Mouse (Mus musculus): ENCODE results near the gene Noct. TPM values are rescaled to one million over a fixed set of nuclear protein-coding genes. Genes with fewer than 3 reads are reported as not detected.
A peak's percentile ranks its signal among the peaks of the same experiment; 100 is the strongest.

Noct gene
- polyA plus RNA-seq, 1 experiment from 2014 or later, result 14.8 TPM

- WGBS, result under 1% methylated on average over 75 of the region's 75 CpGs
- Histone ChIP-seq H3K27me3 (no peaks in the 10 kb centered on the region), H3K4me1 (replicated peaks) (peaks cover 14% of the 10 kb centered on the region), H3K9me3 (no peaks in the 10 kb centered on the region), H3K36me3 (0 out of 2 replicates have a peak, but pooled peaks cover 4% of the 10 kb centered on the region), H3K4me2 (peak overlapping the region; percentile 71), H3K27ac (peak overlapping the region; percentile 98), H3K9ac (replicated peaks) (peak overlapping the region; percentile 92), H3K4me3 (replicated peaks) (peak overlapping the region; percentile 99)
- ATAC-seq (ENCODE audit: insufficient number of reproducible peaks, insufficient read depth, low FRiP score, low TSS enrichment, low read depth), result peak; percentile 35
Measured at GRCm38 (mm10) chr3:51277201-51278150, 53.2 kb downstream of the Noct start.

- H3K4me1 ChIP-seq (replicated peaks), result peaks cover 14% of the 10 kb centered on the region
- H3K9ac ChIP-seq (replicated peaks), result no peak overlapping the region
- H3K4me2 ChIP-seq, result peak overlapping the region; percentile 71; the same call in 1 of the 2 replicates
- H3K27ac ChIP-seq, result no peak overlapping the region
- 72% methylated on average over 4 of the region's 4 CpGs for WGBS
- no peak for ATAC-seq (ENCODE audit: insufficient number of reproducible peaks, insufficient read depth, low FRiP score, low TSS enrichment, low read depth)
- 0 out of 2 replicates have a peak, but pooled peaks cover under 1% of the 10 kb centered on the region for H3K36me3 ChIP-seq
- no peak overlapping the region for H3K4me3 ChIP-seq (replicated peaks)
- no peaks in the 10 kb centered on the region for H3K9me3 ChIP-seq
- H3K27me3 ChIP-seq, result no peaks in the 10 kb centered on the region
Measured at GRCm38 (mm10) chr3:51278433-51278832, 54.2 kb downstream of the Noct start.

GRCm38 (mm10) chr3:51281727-51282126 lies 57.5 kb downstream of the Noct start:
- ATAC-seq (ENCODE audit: insufficient number of reproducible peaks, insufficient read depth, low FRiP score, low TSS enrichment, low read depth), result no peak
- Histone ChIP-seq H3K36me3 (peaks cover 5% of the 10 kb centered on the region; the same call in 1 of the 2 replicates), H3K4me2 (no peak overlapping the region), H3K4me3 (replicated peaks) (no peak overlapping the region), H3K9ac (replicated peaks) (no peak overlapping the region), H3K27me3 (no peaks in the 10 kb centered on the region), H3K9me3 (no peaks in the 10 kb centered on the region), H3K4me1 (replicated peaks) (peaks cover 6% of the 10 kb centered on the region), H3K27ac (no peak overlapping the region)
- WGBS, result 85% methylated on average over 4 of the region's 4 CpGs

GRCm38 (mm10) chr3:51284375-51284774 lies 60.1 kb downstream of the Noct start:
- WGBS, result 72% methylated on average over 1 of the region's 1 CpGs
- Histone ChIP-seq H3K27ac (no peak overlapping the region), H3K9me3 (no peaks in the 10 kb centered on the region), H3K27me3 (no peaks in the 10 kb centered on the region), H3K9ac (replicated peaks) (no peak overlapping the region), H3K4me3 (replicated peaks) (no peak overlapping the region), H3K4me2 (no peak overlapping the region), H3K36me3 (peaks cover 5% of the 10 kb centered on the region; the same call in 1 of the 2 replicates), H3K4me1 (replicated peaks) (no peaks in the 10 kb centered on the region)
- ATAC-seq (ENCODE audit: insufficient number of reproducible peaks, insufficient read depth, low FRiP score, low TSS enrichment, low read depth), result no peak

GRCm38 (mm10) chr3:51288880-51289821 lies 64.9 kb downstream of the Noct start:
- Histone ChIP-seq H3K4me2 (no peak overlapping the region), H3K27me3 (no peaks in the 10 kb centered on the region), H3K4me3 (replicated peaks) (no peak overlapping the region), H3K36me3 (peaks cover 9% of the 10 kb centered on the region; the same call in 1 of the 2 replicates), H3K9me3 (no peaks in the 10 kb centered on the region), H3K9ac (replicated peaks) (no peak overlapping the region), H3K27ac (0 out of 2 replicates have a peak overlapping the region, but pooled peaks have one; percentile 37), H3K4me1 (replicated peaks) (no peaks in the 10 kb centered on the region)
- ATAC-seq (ENCODE audit: insufficient number of reproducible peaks, insufficient read depth, low FRiP score, low TSS enrichment, low read depth), result no peak
- 53% methylated on average over 11 of the region's 11 CpGs for WGBS

- ATAC-seq (ENCODE audit: insufficient number of reproducible peaks, insufficient read depth, low FRiP score, low TSS enrichment, low read depth), result no peak
- H3K27me3 ChIP-seq, result no peaks in the 10 kb centered on the region
- 61% methylated on average over 2 of the region's 2 CpGs for WGBS
- H3K36me3 ChIP-seq, result 0 out of 2 replicates have a peak, but pooled peaks cover 4% of the 10 kb centered on the region
- no peaks in the 10 kb centered on the region for H3K9me3 ChIP-seq
- no peak overlapping the region for H3K27ac ChIP-seq
- no peaks in the 10 kb centered on the region for H3K4me1 ChIP-seq (replicated peaks)
- no peak overlapping the region for H3K4me2 ChIP-seq
- H3K4me3 ChIP-seq (replicated peaks), result no peak overlapping the region
- no peak overlapping the region for H3K9ac ChIP-seq (replicated peaks)
Measured at GRCm38 (mm10) chr3:51294251-51294650, 70.0 kb downstream of the Noct start.

- Histone ChIP-seq H3K9me3 (no peaks in the 10 kb centered on the region), H3K36me3 (0 out of 2 replicates have a peak, but pooled peaks cover 4% of the 10 kb centered on the region), H3K4me1 (replicated peaks) (no peaks in the 10 kb centered on the region), H3K9ac (replicated peaks) (no peak overlapping the region), H3K27ac (no peak overlapping the region), H3K4me3 (replicated peaks) (no peak overlapping the region), H3K27me3 (no peaks in the 10 kb centered on the region), H3K4me2 (no peak overlapping the region)
- 82% methylated on average over 2 of the region's 2 CpGs for WGBS
- ATAC-seq (ENCODE audit: insufficient number of reproducible peaks, insufficient read depth, low FRiP score, low TSS enrichment, low read depth), result no peak
Measured at GRCm38 (mm10) chr3:51295225-51295624, 71.0 kb downstream of the Noct start.

- H3K9me3 ChIP-seq, result no peaks in the 10 kb centered on the region
- WGBS, result 67% methylated on average over 1 of the region's 1 CpGs
- H3K9ac ChIP-seq (replicated peaks), result no peak overlapping the region
- H3K27me3 ChIP-seq, result no peaks in the 10 kb centered on the region
- no peaks in the 10 kb centered on the region for H3K4me1 ChIP-seq (replicated peaks)
- no peak for ATAC-seq (ENCODE audit: insufficient number of reproducible peaks, insufficient read depth, low FRiP score, low TSS enrichment, low read depth)
- H3K4me2 ChIP-seq, result no peak overlapping the region
- 0 out of 2 replicates have a peak, but pooled peaks cover 8% of the 10 kb centered on the region for H3K36me3 ChIP-seq
- no peak overlapping the region for H3K27ac ChIP-seq
- H3K4me3 ChIP-seq (replicated peaks), result no peak overlapping the region
Measured at GRCm38 (mm10) chr3:51296790-51297189, 72.5 kb downstream of the Noct start.

Small RNAs within 50 kb of the gene (microRNA-seq; reads per million reads assigned to microRNA genes)
- gene Gm24282, result not detected

Other genes with a start within 250 kb of the Noct start
- gene Elf2, start 116.2 kb downstream of the Noct start, polyA plus RNA-seq (2016; fragmentation: Nextera tagmentation; extraction: Ambion mirVana), result 56.6 and 59.3 TPM in 2 replicates
- 3.8 and 4.8 TPM in 2 replicates for gene Mgarp, start 172.3 kb downstream of the Noct start, polyA plus RNA-seq (2016; fragmentation: Nextera tagmentation; extraction: Ambion mirVana)
- gene Ndufc1, start 184.5 kb downstream of the Noct start, polyA plus RNA-seq (2016; fragmentation: Nextera tagmentation; extraction: Ambion mirVana), result 737 and 751 TPM in 2 replicates
- gene Naa15, start 190.7 kb downstream of the Noct start, polyA plus RNA-seq (2016; fragmentation: Nextera tagmentation; extraction: Ambion mirVana), result 60.5 and 60.6 TPM in 2 replicates

All from limb, embryonic 12.5 days (tissue).